Mouse (Mus musculus) spleen, adult 2 months (tissue): ENCODE data around the gene Fam89a.

Source experiments
- CTCF ChIP-seq: fragments of 200-500 bp; IDR thresholded peaks from 2 replicates; pipeline ENCODE4 v1.5.1; 2011; ENCODE audit warnings: mild to moderate bottlenecking, inconsistent platforms; ENCODE audit not compliant: insufficient read depth, insufficient read length, insufficient replicate concordance; ENCODE audit errors: extremely low read depth
- POLR2A ChIP-seq: fragments of 200-500 bp; IDR thresholded peaks from 2 replicates; pipeline ENCODE4 v1.6.1; 2011; ENCODE audit warnings: low read depth, low read length, inconsistent platforms

- no peak for TF ChIP-seq CTCF
- no peak for TF ChIP-seq POLR2A
Observed at GRCm38 (mm10) chr8:124713207-124713606, 38.4 kb downstream of the Fam89a start.
